Mouse (Mus musculus) liver, postnatal 0 days (tissue): ENCODE measurements around the gene Olfr12. TPM values are rescaled to one million over a fixed set of nuclear protein-coding genes. Genes with fewer than 3 reads are reported as not detected.

Source experiments
- ATAC-seq: fragments of 200-750 bp; cut with Nextera tagmentation; 2 replicates; pipeline ENCODE4 v1.8.0; 2017; ENCODE audit warnings: mild to moderate bottlenecking, moderate library complexity
- DNase-seq: peaks from one replicate; pipeline ENCODE4 v3.0.0-alpha.2; 2016
- H3K27ac ChIP-seq: fragments of 300-500 bp; sonication (generic); 2 replicates; pipeline ENCODE4 v1.5.1; 2014; ENCODE audit warnings: antibody characterized with exemption, moderate library complexity, mild to moderate bottlenecking, low read depth
- H3K27me3 ChIP-seq: fragments of 300-500 bp; sonication (generic); 2 replicates; pipeline ENCODE4 v1.6.1; 2014; ENCODE audit warnings: low read length, control low read depth, mixed read lengths; ENCODE audit not compliant: insufficient read depth
- H3K36me3 ChIP-seq: fragments of 300-500 bp; sonication (generic); replicated peaks from 2 replicates; pipeline ENCODE4 v1.6.1; 2014; ENCODE audit warnings: mild to moderate bottlenecking, control low read depth, low read length, moderate library complexity, mixed read lengths; ENCODE audit not compliant: insufficient read depth
- H3K4me1 ChIP-seq: fragments of 300-500 bp; sonication (generic); 2 replicates; pipeline ENCODE4 v1.6.1; 2014; ENCODE audit warnings: antibody characterized with exemption, mild to moderate bottlenecking, control low read depth; ENCODE audit not compliant: insufficient read depth
- H3K4me2 ChIP-seq: fragments of 300-500 bp; sonication (generic); 2 replicates; pipeline ENCODE4 v1.6.1; 2014; ENCODE audit warnings: low read depth, mild to moderate bottlenecking, low read length, moderate library complexity, mixed read lengths
- H3K4me3 ChIP-seq: fragments of 300-500 bp; sonication (generic); 2 replicates; pipeline ENCODE4 v1.5.1; 2014; ENCODE audit warnings: low read depth, low read length
- H3K9ac ChIP-seq: fragments of 300-500 bp; sonication (generic); replicated peaks from 2 replicates; pipeline ENCODE4 v1.6.1; 2014; ENCODE audit warnings: mild to moderate bottlenecking, moderate library complexity
- H3K9me3 ChIP-seq: fragments of 300-500 bp; sonication (generic); 2 replicates; pipeline ENCODE4 v1.6.1; 2016; ENCODE audit warnings: mild to moderate bottlenecking, control low read depth, low read length, mixed read lengths
- CTCF ChIP-seq: sonication (generic); IDR thresholded peaks from 2 replicates; pipeline ENCODE4 v1.5.1; 2016; ENCODE audit warnings: antibody characterized with exemption, low read depth
- EP300 ChIP-seq: IDR thresholded peaks from 2 replicates; pipeline ENCODE4 v1.6.1; 2016; ENCODE audit warnings: antibody characterized with exemption, low read depth, mild to moderate bottlenecking
- WGBS: fragments of 180-500 bp; shearing (Covaris S2); extraction: QIAGEN DNeasy Blood & Tissue Kit; methylation state at CpG from one replicate; pipeline ENCODE4 v1.1.7; 2014; ENCODE audit not compliant: insufficient replicate concordance; 5-methylcytosine and 5-hydroxymethylcytosine counted together
- polyA plus RNA-seq: library from polyadenylated mRNA; unstranded; fragments of >200 nt; fragmentation: Nextera tagmentation; extraction: Ambion mirVana; gene quantifications from 2 replicates; pipeline ENCODE4 v1.2.1, GENCODE M21; 2015

Gene Olfr12
- polyA plus RNA-seq, 1 experiment from 2014 or later: not detected

- Histone ChIP-seq H3K4me1 (no peaks in the 10 kb centered on the region), H3K4me2 (no peak overlapping the region), H3K9me3 (no peaks in the 10 kb centered on the region), H3K27me3 (no peaks in the 10 kb centered on the region), H3K4me3 (no peak overlapping the region), H3K36me3 (peaks cover 12% of the 10 kb centered on the region; the same call in 1 of the 2 replicates), H3K27ac (no peak overlapping the region), H3K9ac (no peak overlapping the region)
- WGBS: 56% methylated on average over 6 of the region's 6 CpGs
- TF ChIP-seq CTCF (0 out of 2 replicates have a peak, but pooled peaks have one; percentile 1), EP300 (no peak)
- ATAC-seq: no peak
- DNase-seq: peak; percentile 7
These were observed 15.4 kb downstream of the Olfr12 start for GRCm38 (mm10) chr1:92632948-92633347.

GRCm38 (mm10) chr1:92633726-92634125 lies 16.1 kb downstream of the Olfr12 start:
- peak; percentile 7 for DNase-seq
- no peak overlapping the region for H3K27ac ChIP-seq
- H3K4me1 ChIP-seq: no peaks in the 10 kb centered on the region
- H3K9me3 ChIP-seq: no peaks in the 10 kb centered on the region
- ATAC-seq: no peak
- no peak overlapping the region for H3K4me3 ChIP-seq
- 73% methylated on average over 8 of the region's 8 CpGs for WGBS
- H3K9ac ChIP-seq: no peak overlapping the region
- no peaks in the 10 kb centered on the region for H3K27me3 ChIP-seq
- peaks cover 12% of the 10 kb centered on the region; the same call in 1 of the 2 replicates for H3K36me3 ChIP-seq
- no peak overlapping the region for H3K4me2 ChIP-seq
- TF ChIP-seq EP300 (no peak), CTCF (no peak)

- no peaks in the 10 kb centered on the region for H3K27me3 ChIP-seq
- H3K27ac ChIP-seq: no peak overlapping the region
- no peaks in the 10 kb centered on the region for H3K9me3 ChIP-seq
- 70% methylated on average over 1 of the region's 1 CpGs for WGBS
- no peak overlapping the region for H3K4me2 ChIP-seq
- H3K4me3 ChIP-seq: no peak overlapping the region
- no peak for ATAC-seq
- no peak for TF ChIP-seq CTCF
- TF ChIP-seq EP300: no peak
- H3K9ac ChIP-seq: no peak overlapping the region
- no peaks in the 10 kb centered on the region; the same call in none of the 2 replicates for H3K4me1 ChIP-seq
- DNase-seq: peak; percentile 8
- peaks cover 16% of the 10 kb centered on the region for H3K36me3 ChIP-seq
These were observed 17.0 kb downstream of the Olfr12 start for GRCm38 (mm10) chr1:92634569-92634968.

GRCm38 (mm10) chr1:92634976-92635599 lies 17.5 kb downstream of the Olfr12 start:
- H3K36me3 ChIP-seq: peaks cover 19% of the 10 kb centered on the region
- no peak overlapping the region for H3K4me2 ChIP-seq
- H3K4me3 ChIP-seq: no peak overlapping the region
- ATAC-seq (no peak), DNase-seq (peak; percentile 9)
- peaks cover 3% of the 10 kb centered on the region for H3K4me1 ChIP-seq
- no peak overlapping the region for H3K9ac ChIP-seq
- H3K9me3 ChIP-seq: no peaks in the 10 kb centered on the region
- no peak for TF ChIP-seq CTCF
- TF ChIP-seq EP300: no peak
- WGBS: 84% methylated on average over 4 of the region's 4 CpGs
- no peaks in the 10 kb centered on the region for H3K27me3 ChIP-seq
- H3K27ac ChIP-seq: no peak overlapping the region

- Histone ChIP-seq H3K9ac (no peak overlapping the region), H3K4me1 (peaks cover 12% of the 10 kb centered on the region), H3K27me3 (no peaks in the 10 kb centered on the region), H3K4me3 (no peak overlapping the region), H3K4me2 (no peak overlapping the region), H3K36me3 (peaks cover 19% of the 10 kb centered on the region), H3K9me3 (no peaks in the 10 kb centered on the region), H3K27ac (no peak overlapping the region)
- peak; percentile 11 for DNase-seq
- WGBS: 76% methylated on average over 8 of the region's 8 CpGs
- TF ChIP-seq CTCF (no peak), EP300 (no peak)
- ATAC-seq: no peak
These were observed 18.4 kb downstream of the Olfr12 start for GRCm38 (mm10) chr1:92636015-92636414.

GRCm38 (mm10) chr1:92636676-92637075 lies 19.1 kb downstream of the Olfr12 start:
- no peaks in the 10 kb centered on the region for H3K9me3 ChIP-seq
- no peak for ATAC-seq
- WGBS: 92% methylated on average over 11 of the region's 11 CpGs

More at GRCm38 (mm10) chr1:92636676-92637075, 19.1 kb downstream of the Olfr12 start:
- Histone ChIP-seq H3K9ac (no peak overlapping the region), H3K4me2 (no peak overlapping the region), H3K27me3 (no peaks in the 10 kb centered on the region), H3K4me1 (peaks cover 14% of the 10 kb centered on the region), H3K36me3 (peaks cover 19% of the 10 kb centered on the region), H3K27ac (no peak overlapping the region), H3K4me3 (no peak overlapping the region)
- TF ChIP-seq CTCF (no peak), EP300 (no peak)
- peak; percentile 8 for DNase-seq
